Mouse (Mus musculus): ENCODE results near the gene Prune1. TPM values are rescaled to one million over a fixed set of nuclear protein-coding genes. Genes with fewer than 3 reads are reported as not detected.
A peak's percentile ranks its signal among the peaks of the same experiment; 100 is the strongest.

The Prune1 gene
- polyA plus RNA-seq, 1 experiment from 2014 or later, result 10.1 TPM

GRCm38 (mm10) chr3:95298018-95298417, 16.1 kb upstream of the Prune1 start:
- ATAC-seq (ENCODE audit: low FRiP score, low TSS enrichment), result 0 out of 2 replicates have a peak, but pooled peaks have one; percentile 36
- Histone ChIP-seq H3K36me3 (ENCODE audit: control insufficient read depth, insufficient read depth, low read length) (peaks cover 2% of the 10 kb centered on the region; the same call in 1 of the 2 replicates), H3K27me3 (ENCODE audit: control insufficient read depth, insufficient read depth, low read length) (no peaks in the 10 kb centered on the region), H3K9me3 (ENCODE audit: control insufficient read depth, low read length) (no peaks in the 10 kb centered on the region), H3K4me2 (replicated peaks; ENCODE audit: low read depth) (no peak overlapping the region), H3K4me3 (ENCODE audit: low read depth, low read length) (no peak overlapping the region), H3K9ac (ENCODE audit: low read length) (no peak overlapping the region), H3K27ac (replicated peaks) (0 out of 2 replicates have a peak overlapping the region, but pooled peaks have one; percentile 24), H3K4me1 (replicated peaks; ENCODE audit: control insufficient read depth, insufficient read depth) (no peaks in the 10 kb centered on the region)
- 64% methylated on average over 7 of the region's 7 CpGs for WGBS
- DNase-seq (ENCODE audit: low spot score), result no peak
- TF ChIP-seq EP300 (optimal IDR thresholded peaks at IDR 0.05), result no peak
- no peak for TF ChIP-seq CTCF (IDR thresholded peaks at IDR 0.05; ENCODE audit: low read depth)

GRCm38 (mm10) chr3:95296103-95296469, 14.2 kb upstream of the Prune1 start:
- no peak overlapping the region for H3K9ac ChIP-seq (ENCODE audit: low read length)
- H3K27ac ChIP-seq (replicated peaks), result no peak overlapping the region; the same call in 1 of the 2 replicates
- H3K9me3 ChIP-seq (ENCODE audit: control insufficient read depth, low read length), result no peaks in the 10 kb centered on the region
- no peak overlapping the region for H3K4me2 ChIP-seq (replicated peaks; ENCODE audit: low read depth)
- no peaks in the 10 kb centered on the region for H3K27me3 ChIP-seq (ENCODE audit: control insufficient read depth, insufficient read depth, low read length)
- H3K4me1 ChIP-seq (replicated peaks; ENCODE audit: control insufficient read depth, insufficient read depth), result no peaks in the 10 kb centered on the region
- H3K4me3 ChIP-seq (ENCODE audit: low read depth, low read length), result no peak overlapping the region
- TF ChIP-seq EP300 (optimal IDR thresholded peaks at IDR 0.05) (no peak), CTCF (IDR thresholded peaks at IDR 0.05; ENCODE audit: low read depth) (peak; percentile 77)
- no peak for ATAC-seq (ENCODE audit: low FRiP score, low TSS enrichment)
- peak; percentile 66 for DNase-seq (ENCODE audit: low spot score)
- H3K36me3 ChIP-seq (ENCODE audit: control insufficient read depth, insufficient read depth, low read length), result peaks cover 8% of the 10 kb centered on the region; the same call in 1 of the 2 replicates
- 8% methylated on average over 5 of the region's 5 CpGs for WGBS

GRCm38 (mm10) chr3:95295321-95296102, 13.6 kb upstream of the Prune1 start:
- Histone ChIP-seq H3K4me2 (replicated peaks; ENCODE audit: low read depth) (no peak overlapping the region), H3K4me3 (ENCODE audit: low read depth, low read length) (no peak overlapping the region), H3K9ac (ENCODE audit: low read length) (no peak overlapping the region), H3K4me1 (replicated peaks; ENCODE audit: control insufficient read depth, insufficient read depth) (no peaks in the 10 kb centered on the region), H3K36me3 (ENCODE audit: control insufficient read depth, insufficient read depth, low read length) (peaks cover 8% of the 10 kb centered on the region; the same call in 1 of the 2 replicates), H3K9me3 (ENCODE audit: control insufficient read depth, low read length) (no peaks in the 10 kb centered on the region), H3K27ac (replicated peaks) (peak overlapping the region; percentile 31), H3K27me3 (ENCODE audit: control insufficient read depth, insufficient read depth, low read length) (no peaks in the 10 kb centered on the region)
- ATAC-seq (ENCODE audit: low FRiP score, low TSS enrichment) (no peak), DNase-seq (ENCODE audit: low spot score) (no peak)
- TF ChIP-seq CTCF (IDR thresholded peaks at IDR 0.05; ENCODE audit: low read depth), result no peak
- no peak for TF ChIP-seq EP300 (optimal IDR thresholded peaks at IDR 0.05)
- 57% methylated on average over 11 of the region's 11 CpGs for WGBS

GRCm38 (mm10) chr3:95294718-95295117, 12.8 kb upstream of the Prune1 start:
- Histone ChIP-seq H3K27me3 (ENCODE audit: control insufficient read depth, insufficient read depth, low read length) (no peaks in the 10 kb centered on the region), H3K4me2 (replicated peaks; ENCODE audit: low read depth) (no peak overlapping the region), H3K4me3 (ENCODE audit: low read depth, low read length) (no peak overlapping the region), H3K9ac (ENCODE audit: low read length) (no peak overlapping the region), H3K4me1 (replicated peaks; ENCODE audit: control insufficient read depth, insufficient read depth) (no peaks in the 10 kb centered on the region), H3K36me3 (ENCODE audit: control insufficient read depth, insufficient read depth, low read length) (peaks cover 8% of the 10 kb centered on the region; the same call in 1 of the 2 replicates), H3K27ac (replicated peaks) (peak overlapping the region; percentile 70), H3K9me3 (ENCODE audit: control insufficient read depth, low read length) (no peaks in the 10 kb centered on the region)
- 70% methylated on average over 5 of the region's 5 CpGs for WGBS
- DNase-seq (ENCODE audit: low spot score), result no peak
- TF ChIP-seq CTCF (IDR thresholded peaks at IDR 0.05; ENCODE audit: low read depth) (no peak), EP300 (optimal IDR thresholded peaks at IDR 0.05) (no peak)
- ATAC-seq (ENCODE audit: low FRiP score, low TSS enrichment), result no peak

- no peaks in the 10 kb centered on the region for H3K9me3 ChIP-seq (ENCODE audit: control insufficient read depth, low read length)
- peaks cover 8% of the 10 kb centered on the region; the same call in 1 of the 2 replicates for H3K36me3 ChIP-seq (ENCODE audit: control insufficient read depth, insufficient read depth, low read length)
- no peak for ATAC-seq (ENCODE audit: low FRiP score, low TSS enrichment)
- 71% methylated on average over 7 of the region's 7 CpGs for WGBS
- no peak for TF ChIP-seq CTCF (IDR thresholded peaks at IDR 0.05; ENCODE audit: low read depth)
- TF ChIP-seq EP300 (optimal IDR thresholded peaks at IDR 0.05), result no peak
- peak overlapping the region; percentile 70 for H3K27ac ChIP-seq (replicated peaks)
- no peak overlapping the region for H3K4me2 ChIP-seq (replicated peaks; ENCODE audit: low read depth)
- no peak overlapping the region for H3K9ac ChIP-seq (ENCODE audit: low read length)
- H3K4me1 ChIP-seq (replicated peaks; ENCODE audit: control insufficient read depth, insufficient read depth), result no peaks in the 10 kb centered on the region
- DNase-seq (ENCODE audit: low spot score), result no peak
- H3K27me3 ChIP-seq (ENCODE audit: control insufficient read depth, insufficient read depth, low read length), result no peaks in the 10 kb centered on the region
- H3K4me3 ChIP-seq (ENCODE audit: low read depth, low read length), result no peak overlapping the region
These were observed 12.4 kb upstream of the Prune1 start for GRCm38 (mm10) chr3:95294316-95294715.

GRCm38 (mm10) chr3:95293537-95293936, 11.7 kb upstream of the Prune1 start:
- DNase-seq (ENCODE audit: low spot score) (no peak), ATAC-seq (ENCODE audit: low FRiP score, low TSS enrichment) (no peak; the same call in 1 of the 2 replicates)
- TF ChIP-seq CTCF (IDR thresholded peaks at IDR 0.05; ENCODE audit: low read depth), result no peak
- TF ChIP-seq EP300 (optimal IDR thresholded peaks at IDR 0.05), result no peak
- Histone ChIP-seq H3K9ac (ENCODE audit: low read length) (no peak overlapping the region), H3K4me1 (replicated peaks; ENCODE audit: control insufficient read depth, insufficient read depth) (no peaks in the 10 kb centered on the region), H3K36me3 (ENCODE audit: control insufficient read depth, insufficient read depth, low read length) (peaks cover 8% of the 10 kb centered on the region; the same call in 1 of the 2 replicates), H3K27me3 (ENCODE audit: control insufficient read depth, insufficient read depth, low read length) (no peaks in the 10 kb centered on the region), H3K4me3 (ENCODE audit: low read depth, low read length) (no peak overlapping the region), H3K27ac (replicated peaks) (0 out of 2 replicates have a peak overlapping the region, but pooled peaks have one; percentile 36), H3K9me3 (ENCODE audit: control insufficient read depth, low read length) (no peaks in the 10 kb centered on the region), H3K4me2 (replicated peaks; ENCODE audit: low read depth) (no peak overlapping the region)
- WGBS, result 54% methylated on average over 11 of the region's 11 CpGs
